Mouse (Mus musculus) c-Kit-positive CD71-positive TER-119-negative erythroid progenitor cells, embryonic 14.5 days (primary cell): Measurements from ENCODE around the gene Nup93.

Experiments
- DNase-seq: peaks from one replicate; pipeline ENCODE4 v3.0.0-alpha.2; 2013; ENCODE audit warnings: low read depth

The Nup93 gene

DNA sequence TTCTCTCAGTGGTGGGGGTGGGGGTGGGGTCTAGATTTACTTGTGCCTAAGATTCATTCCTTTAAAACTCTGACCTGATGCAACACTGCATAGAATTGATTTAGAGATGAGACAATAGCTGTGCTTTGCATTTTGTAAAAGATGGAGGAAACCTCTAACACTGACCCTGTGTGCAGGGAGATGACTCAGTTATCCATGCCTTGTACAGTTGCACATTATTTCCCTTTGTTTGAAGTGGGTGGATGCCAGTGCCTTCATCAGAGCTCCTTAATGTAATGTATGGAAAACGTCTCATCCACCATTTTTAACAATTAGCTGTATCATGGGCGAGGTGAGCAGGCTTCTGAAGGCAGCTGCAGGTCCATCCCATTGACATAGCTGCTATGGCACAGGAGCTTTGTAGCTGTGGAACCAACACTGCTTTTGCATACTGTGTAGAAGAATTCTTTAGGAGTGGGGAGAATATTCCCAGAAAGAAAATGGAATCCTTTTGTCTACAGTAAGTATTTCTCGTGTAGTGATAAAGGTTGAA, 54.1 kb downstream of the Nup93 start:
- no peak for DNase-seq

DNA sequence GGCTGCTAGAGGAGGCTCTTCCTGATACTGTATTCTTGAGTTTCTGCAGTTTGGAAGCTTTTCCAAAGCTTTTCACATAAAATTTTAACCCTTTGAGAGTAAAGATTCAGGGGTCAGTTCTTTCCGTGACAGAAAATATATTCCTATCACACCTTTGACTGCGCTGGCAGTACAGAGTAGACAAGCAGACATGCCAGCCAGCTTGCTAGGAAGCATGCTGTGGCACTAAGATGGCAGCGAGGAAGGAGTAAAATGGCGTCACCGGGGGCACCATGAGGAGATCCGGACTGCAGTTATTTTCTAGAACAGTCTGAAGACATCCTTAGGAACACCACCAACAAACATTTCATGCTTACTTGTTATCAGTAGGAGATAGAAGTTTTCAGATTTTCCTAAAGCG, 55.9 kb downstream of the Nup93 start:
- no peak for DNase-seq

DNA sequence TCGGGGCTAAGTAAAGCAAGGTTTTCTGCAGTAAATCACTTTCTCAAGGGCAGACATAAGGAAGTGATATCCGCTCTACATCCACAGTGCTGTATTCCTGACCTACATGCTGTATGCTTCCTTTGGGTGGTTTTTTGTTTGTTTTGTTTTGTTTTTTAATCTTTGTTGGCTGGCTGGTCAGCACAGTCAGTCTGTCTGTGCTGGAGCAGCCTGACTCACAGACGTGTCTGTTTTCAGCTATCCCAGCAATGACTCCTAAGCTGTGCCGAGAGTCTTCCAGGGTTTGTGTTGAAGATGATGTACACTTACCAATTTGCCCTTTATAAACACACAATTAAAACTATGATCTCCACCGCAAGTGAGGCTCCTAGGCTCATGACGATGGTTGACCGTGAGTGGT, 56.7 kb downstream of the Nup93 start:
- DNase-seq, result no peak

DNA sequence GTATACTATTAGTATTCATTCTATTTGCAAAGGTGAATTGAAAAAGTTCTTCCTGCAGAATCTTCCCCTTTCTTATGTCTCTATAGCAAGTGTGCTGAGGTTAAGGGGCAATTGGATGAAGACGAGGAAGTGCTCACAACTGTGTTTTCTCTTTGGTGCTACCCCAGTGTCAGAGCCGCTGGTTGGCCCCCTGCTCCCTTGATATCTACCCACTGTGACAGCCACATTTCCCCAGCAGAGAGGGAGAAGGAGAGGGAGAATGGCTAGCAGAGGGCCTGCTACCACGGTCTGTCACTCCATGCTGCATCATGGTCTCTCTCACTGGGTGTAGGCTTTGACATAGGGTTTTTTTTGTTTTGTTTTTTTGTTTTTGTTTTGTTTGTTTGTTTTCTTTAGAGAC, 58.2 kb downstream of the Nup93 start:
- no peak for DNase-seq

DNA sequence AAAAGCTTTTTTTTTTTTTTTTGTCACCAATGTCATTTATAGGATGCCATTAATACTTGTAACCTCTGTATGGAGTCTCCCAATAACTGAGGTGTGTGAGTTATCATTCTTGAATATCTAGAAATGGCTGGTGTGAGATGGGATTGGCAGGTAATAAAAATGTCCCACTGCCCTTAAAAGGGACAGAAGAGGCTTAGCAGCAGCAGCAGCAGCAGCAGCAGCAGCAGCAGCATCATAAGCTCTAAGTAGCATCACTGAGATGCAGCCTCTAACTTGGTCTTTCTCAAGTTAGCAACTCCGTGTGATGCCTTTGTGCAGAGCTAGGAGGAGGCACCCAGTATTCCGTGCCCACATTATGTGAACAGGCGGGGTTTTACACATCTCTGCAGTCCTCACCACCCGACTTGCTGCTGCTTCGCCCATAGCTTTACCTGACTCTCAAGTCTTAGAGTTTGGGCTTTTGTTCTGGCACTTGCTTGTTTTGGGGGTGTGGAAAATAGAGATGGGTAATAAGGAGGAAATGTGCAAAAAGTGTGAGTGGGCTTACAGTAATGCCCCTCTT, 59.0 kb downstream of the Nup93 start:
- DNase-seq, result no peak

DNA sequence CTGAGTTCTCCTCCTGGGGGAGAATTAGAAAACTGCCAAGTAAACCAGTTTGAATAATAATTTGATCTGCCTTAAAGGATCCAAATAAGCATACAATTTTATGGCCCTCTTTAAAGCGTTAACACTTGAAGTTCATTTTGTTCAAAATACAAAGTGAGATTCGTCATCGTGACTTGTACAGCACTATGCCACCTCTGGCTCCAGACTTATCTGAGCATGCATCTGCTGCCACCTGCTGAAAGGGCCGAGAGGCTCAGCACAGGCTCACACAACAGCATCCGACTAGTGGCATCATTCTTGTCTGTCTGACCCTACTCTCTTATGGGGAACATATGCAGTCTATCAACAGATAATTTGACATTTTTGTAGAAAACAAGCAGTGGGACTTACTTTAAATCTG, 59.7 kb downstream of the Nup93 start:
- no peak for DNase-seq

DNA sequence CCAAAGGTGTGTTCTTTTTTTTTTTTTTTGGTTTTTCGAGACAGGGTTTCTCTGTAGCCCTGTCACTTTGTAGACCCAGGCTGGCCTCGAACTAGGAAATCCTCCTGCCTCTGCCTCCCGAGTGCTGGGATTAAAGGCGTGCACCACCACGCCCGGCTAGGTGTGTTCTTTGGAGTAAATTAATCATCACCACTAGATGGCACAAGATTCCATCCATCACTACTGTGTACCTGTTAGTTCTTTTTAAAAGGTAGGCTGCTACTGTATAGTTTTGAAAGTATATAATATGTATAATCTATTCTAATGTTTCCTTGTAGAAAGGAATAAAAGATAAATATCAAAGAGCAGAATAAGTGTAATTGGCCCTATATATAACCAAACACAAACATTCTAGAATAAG, 63.9 kb downstream of the Nup93 start:
- no peak for DNase-seq

- DNase-seq, result no peak
These were observed 65.7 kb downstream of the Nup93 start for GRCm38 (mm10) chr8:94280001-94280613.

GRCm38 (mm10) chr8:94282453-94282985, 68.2 kb downstream of the Nup93 start:
- DNase-seq, result no peak

DNA sequence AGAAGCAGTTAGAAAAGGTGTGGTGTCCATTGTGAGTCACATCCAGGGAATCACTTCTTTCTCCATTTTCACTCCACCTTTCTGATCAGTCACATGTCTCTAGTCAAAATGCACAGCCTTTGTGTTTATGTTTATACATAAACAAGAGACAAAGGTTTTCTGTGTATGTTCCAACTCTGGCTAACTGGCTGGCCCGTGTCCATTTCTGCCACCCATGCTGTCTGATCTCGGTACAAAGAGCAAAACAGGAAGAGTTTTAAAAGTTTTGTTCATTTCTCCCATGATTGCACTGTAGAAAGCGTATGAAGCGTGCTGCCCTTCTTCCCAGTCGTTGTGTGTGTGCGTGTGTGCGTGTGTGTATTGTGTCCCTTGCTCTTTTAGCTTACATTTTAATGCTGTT, 69.8 kb downstream of the Nup93 start:
- no peak for DNase-seq

GRCm38 (mm10) chr8:94290606-94291005, 76.2 kb downstream of the Nup93 start:
- DNase-seq, result no peak

- no peak for DNase-seq
These were observed 77.7 kb downstream of the Nup93 start for GRCm38 (mm10) chr8:94292072-94292471.

GRCm38 (mm10) chr8:94292626-94293025, 78.3 kb downstream of the Nup93 start:
- no peak for DNase-seq

DNA sequence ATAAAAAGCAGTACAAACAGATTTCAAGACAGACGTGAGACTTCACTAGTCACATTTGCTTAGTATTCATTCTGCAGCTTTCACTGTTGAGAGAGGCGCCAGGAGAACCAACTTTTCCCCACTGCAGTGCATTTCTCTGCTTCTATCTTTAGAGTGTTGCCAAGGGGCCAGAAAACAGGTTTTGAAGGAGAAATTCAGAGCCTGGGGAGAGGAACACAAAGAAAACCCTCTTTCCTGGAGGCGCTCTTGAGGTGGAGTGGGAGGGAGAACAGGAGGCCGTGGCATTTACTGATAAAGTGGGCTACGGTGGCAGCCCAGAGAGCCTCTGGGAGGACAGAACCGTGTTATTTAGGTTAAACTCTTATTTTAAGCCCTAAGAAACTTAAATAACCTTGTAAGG, 81.3 kb downstream of the Nup93 start:
- no peak for DNase-seq

- DNase-seq, result no peak
These were observed 82.1 kb downstream of the Nup93 start for GRCm38 (mm10) chr8:94296312-94296991.

GRCm38 (mm10) chr8:94297101-94297500, 82.7 kb downstream of the Nup93 start:
- no peak for DNase-seq

DNA sequence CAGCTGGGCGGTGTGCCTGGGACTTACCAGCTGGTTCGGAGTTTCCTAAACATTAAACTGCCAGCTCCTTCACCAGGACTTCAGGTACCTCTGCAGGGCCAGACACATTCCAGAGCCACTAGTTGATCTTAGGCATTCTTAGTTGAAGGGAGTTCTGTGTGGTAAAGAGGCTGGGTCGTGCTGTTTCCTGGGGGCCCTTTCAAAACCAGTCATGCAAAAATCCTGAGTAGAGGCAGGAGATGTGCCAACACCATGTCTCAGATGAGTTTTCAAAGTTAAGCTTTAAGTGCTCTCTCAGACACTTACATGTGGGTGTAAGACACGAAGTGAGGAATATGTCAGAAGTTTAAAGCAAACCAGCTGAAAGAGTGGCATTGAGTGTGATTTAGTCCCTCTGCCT, 86.4 kb downstream of the Nup93 start:
- DNase-seq, result no peak

DNA sequence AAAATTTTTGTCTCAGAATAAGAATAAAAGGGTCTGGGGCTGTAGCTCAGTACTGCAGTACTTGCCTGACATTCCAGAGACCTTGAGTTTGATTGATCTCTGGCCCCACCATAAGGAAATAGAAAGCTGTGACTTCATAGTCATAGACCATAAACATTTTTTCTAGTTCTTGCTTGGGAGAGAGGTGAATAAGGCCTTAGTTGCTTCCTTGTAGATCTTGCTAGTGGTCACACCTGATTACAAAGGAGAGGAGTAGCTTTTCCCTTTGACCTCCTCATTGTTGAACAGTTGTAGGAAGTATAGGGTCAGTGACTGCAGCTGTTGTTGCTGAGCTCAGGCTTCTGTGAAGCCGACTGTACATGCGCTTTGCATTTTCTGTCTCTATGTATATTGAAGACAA, 90.0 kb downstream of the Nup93 start:
- DNase-seq, result no peak

GRCm38 (mm10) chr8:94306989-94307513, 92.7 kb downstream of the Nup93 start:
- DNase-seq, result peak; percentile 58

- no peak for DNase-seq
These were observed 93.3 kb downstream of the Nup93 start for GRCm38 (mm10) chr8:94307652-94308051.

GRCm38 (mm10) chr8:94314069-94314468, 99.7 kb downstream of the Nup93 start:
- DNase-seq, result no peak

DNA sequence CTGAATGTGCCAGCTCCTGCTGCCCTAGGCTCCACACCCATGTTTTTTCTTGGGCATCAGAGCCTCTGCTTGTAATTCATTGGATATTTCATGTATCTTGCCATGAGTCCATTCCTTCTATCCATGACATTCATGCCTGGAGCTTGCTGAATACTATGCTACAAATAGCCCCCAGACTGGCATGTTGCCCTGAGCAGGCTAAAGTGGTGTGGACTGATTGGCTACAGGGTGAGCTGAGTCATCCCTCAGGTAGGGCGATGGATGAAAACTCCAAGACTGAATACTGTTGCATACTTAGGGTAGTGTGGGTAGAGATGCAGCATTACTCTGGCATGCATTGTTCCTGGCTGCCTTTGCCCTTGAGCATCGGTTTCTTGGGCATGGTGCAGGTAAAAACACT, 102.9 kb downstream of the Nup93 start:
- DNase-seq, result no peak

GRCm38 (mm10) chr8:94317691-94318090, 103.3 kb downstream of the Nup93 start:
- no peak for DNase-seq
